In the genomic region with DNA sequence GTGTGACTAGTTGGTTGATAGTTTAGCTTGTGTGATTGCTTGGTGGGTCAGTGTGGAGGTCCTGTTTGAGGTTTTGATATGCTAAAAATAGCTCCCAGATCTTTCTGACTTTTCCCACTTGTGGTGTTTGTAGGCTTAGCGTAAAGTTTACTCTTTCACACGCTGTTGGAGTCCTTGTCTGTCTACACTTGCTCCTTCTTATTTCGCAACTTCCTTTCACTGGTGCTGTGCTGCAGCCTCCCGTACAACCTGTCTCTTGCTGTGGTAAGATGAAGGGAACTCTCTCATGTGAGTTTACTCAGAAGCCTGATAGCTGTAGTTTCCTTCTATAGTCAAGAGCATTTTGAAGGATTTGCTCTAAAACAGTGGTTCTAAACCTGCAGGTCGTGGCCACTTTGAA, we compare ENCODE assay signal across 30 mouse cellular contexts.
A peak's percentile ranks its signal among the peaks of the same experiment; 100 is the strongest.
DNase-seq lines count a peak whose midpoint lies in the region; ATAC-seq and TF ChIP-seq lines count a peak whose summit lies in the region.
"Had no signal": no experiment of that assay in that cellular context is flagged by ENCODE, and none has a peak within 500 bp of the region (broad histone marks: within the 10 kb centered on the region; RNA-seq: fewer than 3 reads in every experiment).

No protein-coding gene starts in this region.

- TF ChIP-seq CTCF in liver, adult 2 months (IDR thresholded peaks at IDR 0.05; ENCODE audit: low read depth, low read length): no peak

- H3K27me3 ChIP-seq in heart, embryonic 13.5 days (replicated peaks): no peaks in the 10 kb centered on the region
- no peaks in the 10 kb centered on the region for H3K27me3 ChIP-seq in liver, adult 2 months (ENCODE audit: control insufficient read depth, insufficient read depth, low read length)
- no peaks in the 10 kb centered on the region for H3K27me3 ChIP-seq in liver, embryonic 11.5 days (replicated peaks; ENCODE audit: control insufficient read depth, insufficient read depth, low read length)
- H3K27me3 ChIP-seq: CH12.LX; intestine, embryonic 15.5 days; liver, embryonic 13.5 days; neural tube, embryonic 15.5 days; Patski had no signal

- H3K27ac ChIP-seq in heart, embryonic 13.5 days (replicated peaks): peak overlapping the region; percentile 21; the same call in 1 of the 2 replicates
- H3K27ac ChIP-seq in liver, adult 2 months (replicated peaks; ENCODE audit: insufficient read depth, low read depth, low read length): no peak overlapping the region
- H3K27ac ChIP-seq in liver, embryonic 11.5 days (ENCODE audit: low read depth, low read length): no peak overlapping the region
- H3K27ac ChIP-seq: embryonic facial prominence, embryonic 10.5 days; hindbrain, embryonic 14.5 days; intestine, embryonic 15.5 days; layer of hippocampus, adult 2 months; liver, embryonic 13.5 days; macrophage; midbrain, embryonic 10.5 days; neural tube, embryonic 15.5 days had no signal

- no peak overlapping the region for H3K4me3 ChIP-seq in heart, embryonic 13.5 days
- H3K4me3 ChIP-seq in liver, adult 2 months (ENCODE audit: insufficient read depth, low read depth, low read length): no peak overlapping the region
- no peak overlapping the region for H3K4me3 ChIP-seq in liver, embryonic 11.5 days (ENCODE audit: low read depth, low read length)
- H3K4me3 ChIP-seq: embryonic facial prominence, embryonic 10.5 days; intestine, embryonic 15.5 days; layer of hippocampus, adult 2 months; liver, embryonic 13.5 days; midbrain, embryonic 10.5 days; neural tube, embryonic 15.5 days had no signal

- no peak overlapping the region for H3K9ac ChIP-seq in heart, embryonic 13.5 days
- no peak overlapping the region for H3K9ac ChIP-seq in liver, adult 2 months (ENCODE audit: low read depth, low read length)
- H3K9ac ChIP-seq in liver, embryonic 11.5 days (ENCODE audit: low read depth, low read length): no peak overlapping the region
- H3K9ac ChIP-seq: hindbrain, embryonic 14.5 days; intestine, embryonic 15.5 days; liver, embryonic 13.5 days; neural tube, embryonic 15.5 days had no signal

- TF ChIP-seq POLR2A in liver, adult 2 months (IDR thresholded peaks at IDR 0.05; ENCODE audit: extremely low read depth, insufficient read depth, low read length): no peak

- no peak overlapping the region for H3K4me2 ChIP-seq in heart, embryonic 13.5 days
- H3K4me2 ChIP-seq in liver, embryonic 11.5 days: no peak overlapping the region
- H3K4me2 ChIP-seq: hindbrain, embryonic 14.5 days; intestine, embryonic 15.5 days; liver, embryonic 13.5 days; neural tube, embryonic 15.5 days had no signal

- 40% methylated on average over 5 of the region's 5 CpGs for WGBS in heart, embryonic 13.5 days
- 30% methylated on average over 5 of the region's 5 CpGs for WGBS in liver, adult 2 months
- WGBS in liver, embryonic 11.5 days: 46% methylated on average over 5 of the region's 5 CpGs

- no peak for ATAC-seq in heart, embryonic 13.5 days (ENCODE audit: extremely low read depth, insufficient number of reproducible peaks, low FRiP score, low TSS enrichment)
- ATAC-seq in liver, embryonic 11.5 days (replicated peaks; ENCODE audit: low FRiP score): no peak
- peak; percentile 38 to 49; a peak in 1 of 4 replicates for ATAC-seq in hematopoietic stem cell, adult 5-6 weeks (replicated peaks in 1 of 2; ENCODE audit: insufficient read depth in 1 of 2, low FRiP score in 2 of 2, low TSS enrichment in 1 of 2, low read depth in 1 of 2, poor library complexity in 2 of 2, severe bottlenecking in 2 of 2)
- ATAC-seq: forebrain, embryonic 16.5 days; intestine, embryonic 15.5 days; Patski had no signal

- H3K9me3 ChIP-seq in heart, embryonic 13.5 days: no peaks in the 10 kb centered on the region
- no peaks in the 10 kb centered on the region for H3K9me3 ChIP-seq in liver, embryonic 11.5 days (ENCODE audit: control insufficient read depth, low read length)
- H3K9me3 ChIP-seq: embryonic facial prominence, embryonic 10.5 days; intestine, embryonic 15.5 days; liver, embryonic 13.5 days; midbrain, embryonic 10.5 days; neural tube, embryonic 15.5 days had no signal

- peaks cover 33% of the 10 kb centered on the region for H3K79me2 ChIP-seq in liver, adult 2 months (ENCODE audit: control insufficient read depth, insufficient read depth, low read length)

- no peak for DNase-seq in heart, postnatal 10 days
- peak; percentile 47 for DNase-seq in liver, adult 2 months (ENCODE audit: extremely low read depth, low read depth, low spot score)
- DNase-seq in liver, embryonic 11.5 days (ENCODE audit: low spot score): no peak
- peak; percentile 79 for DNase-seq in 416B (ENCODE audit: low read depth)
- DNase-seq in kidney, adult 8-10 months: no peak
- DNase-seq in natural killer cell, adult 2 months (ENCODE audit: low spot score in 2 of 2): no peak
- DNase-seq: adrenal gland, postnatal 36 days; B cell, adult 2 months; cerebellum, adult 9-10 months; gastrocnemius, postnatal 10 days; heart, adult 18-20 months; kidney, postnatal 25 days; layer of hippocampus, postnatal 36 days; liver, embryonic 13.5 days; right cerebral cortex, adult 18-20 months; right cerebral cortex, postnatal 4 days; thymus, adult 18-20 months; thymus, postnatal 36 days had no signal

- intact Hi-C loops in heart, postnatal 10 days (cut with DNase I): no loop called here

- H3K4me1 ChIP-seq in heart, embryonic 13.5 days: peaks cover 97% of the 10 kb centered on the region
- H3K4me1 ChIP-seq in liver, adult 2 months (ENCODE audit: control insufficient read depth, insufficient read depth, low read length): peaks cover 33% of the 10 kb centered on the region
- H3K4me1 ChIP-seq in liver, embryonic 11.5 days (replicated peaks; ENCODE audit: control insufficient read depth, insufficient read depth, low read length): peaks cover 12% of the 10 kb centered on the region; the same call in 1 of the 2 replicates

- H3K36me3 ChIP-seq in heart, embryonic 13.5 days: peaks cover 4% of the 10 kb centered on the region; the same call in 1 of the 2 replicates
- no peaks in the 10 kb centered on the region for H3K36me3 ChIP-seq in liver, adult 2 months (ENCODE audit: control insufficient read depth, insufficient read depth, low read length)
- H3K36me3 ChIP-seq in liver, embryonic 11.5 days (ENCODE audit: control insufficient read depth, insufficient read depth, low read length): no peaks in the 10 kb centered on the region
- H3K36me3 ChIP-seq: embryonic facial prominence, embryonic 10.5 days; intestine, embryonic 15.5 days; liver, embryonic 13.5 days; midbrain, embryonic 10.5 days; neural tube, embryonic 15.5 days had no signal

Comparison
In these comparisons a context has a peak if more than half of its experiments do, and no peak if none do; other contexts are left out.
1. DNase-seq: peak in liver, adult 2 months (single experiment) and 416B (single experiment); none in heart, postnatal 10 days (0 of 2), liver, embryonic 11.5 days (single experiment), kidney, adult 8-10 months (0 of 2) and natural killer cell, adult 2 months (0 of 2).
2. ATAC-seq: peak in hematopoietic stem cell, adult 5-6 weeks (2 of 2); none in heart, embryonic 13.5 days (single experiment) and liver, embryonic 11.5 days (single experiment).